Mouse (Mus musculus) liver (tissue): ENCODE data around the gene Ttc22.

Experiments
- DNase-seq: peaks from one replicate; pipeline ENCODE4 v3.0.0-alpha.2; 2020; ENCODE audit warnings: mixed read lengths

The Ttc22 gene

DNA sequence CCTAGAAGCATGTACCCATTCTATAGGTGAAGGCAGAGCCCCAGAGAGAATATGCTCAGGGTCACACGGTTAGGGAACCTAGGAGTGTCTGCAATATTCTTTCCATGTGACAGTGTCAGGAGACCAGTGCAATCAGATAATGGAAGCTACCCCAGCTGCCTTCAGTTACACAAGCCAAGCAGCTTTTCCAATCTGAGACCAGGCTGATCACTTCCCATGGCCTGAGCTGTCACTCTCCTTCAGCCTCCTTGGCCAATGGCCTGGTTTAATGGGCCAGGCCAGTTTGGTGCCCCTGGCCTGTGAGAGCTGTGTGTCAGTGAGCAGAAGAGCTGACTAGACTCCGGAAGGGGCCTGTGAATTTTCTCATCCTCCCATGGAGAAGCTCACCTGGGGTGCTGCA is 43.0 kb downstream of the Ttc22 start:
- no peak for DNase-seq

DNA sequence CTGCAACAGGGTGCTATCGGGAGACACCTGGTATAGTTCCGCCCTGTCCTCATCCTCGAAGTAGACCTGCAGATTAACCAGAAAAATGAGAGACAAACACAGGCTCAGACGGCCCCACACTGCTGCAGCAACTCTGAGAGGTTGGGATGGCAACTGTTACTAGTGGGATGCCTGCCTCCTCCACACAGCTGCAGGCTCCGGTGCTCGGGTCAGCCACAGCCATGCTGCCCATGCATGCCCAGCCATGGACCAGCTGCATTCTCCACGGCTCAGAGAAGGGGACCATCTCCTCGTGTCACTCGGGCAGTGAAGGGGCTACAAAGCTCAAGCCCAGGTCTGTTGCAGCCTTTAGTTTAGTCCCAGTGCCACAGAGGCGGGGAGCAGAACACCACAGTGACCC is 43.4 kb downstream of the Ttc22 start:
- no peak for DNase-seq

DNA sequence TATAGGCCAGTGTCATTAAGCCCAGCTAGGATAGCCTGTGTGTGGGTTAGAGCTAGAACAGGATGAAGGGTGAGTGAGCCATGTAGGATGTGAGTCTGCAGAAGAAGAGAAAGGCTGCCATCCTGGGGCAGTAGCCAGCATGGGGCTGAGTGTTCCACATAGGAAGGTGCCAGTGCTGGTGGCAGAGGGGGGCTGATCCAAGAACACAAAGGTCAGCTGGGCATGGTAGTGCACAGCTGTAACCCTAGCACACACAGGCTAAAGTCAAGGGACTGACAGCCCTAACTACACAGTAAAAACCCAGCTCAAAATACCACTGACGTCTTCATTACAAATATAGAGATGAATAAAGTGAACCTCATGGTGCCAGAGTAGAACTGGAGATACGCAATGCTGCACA is 44.3 kb downstream of the Ttc22 start:
- DNase-seq, result no peak

DNA sequence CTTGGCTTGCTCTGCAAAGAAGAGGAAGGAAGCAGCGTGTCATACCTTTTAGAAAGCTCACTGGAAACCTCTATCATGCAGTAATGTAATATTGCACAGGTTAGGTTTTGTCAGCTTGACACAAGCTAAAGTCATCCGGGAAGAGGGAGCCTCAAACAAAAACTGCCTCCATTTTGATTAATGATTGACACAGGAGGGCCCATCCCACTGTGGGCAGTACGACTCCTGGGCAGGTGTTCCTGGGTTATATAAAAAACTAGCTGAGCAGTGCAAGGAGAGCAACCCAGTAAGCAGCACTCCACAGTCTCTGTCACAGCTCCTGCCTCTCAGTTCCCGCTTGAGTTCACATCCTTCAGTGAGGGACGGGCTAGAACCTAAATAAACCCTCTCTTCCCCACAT is 54.5 kb downstream of the Ttc22 start:
- DNase-seq, result no peak

DNA sequence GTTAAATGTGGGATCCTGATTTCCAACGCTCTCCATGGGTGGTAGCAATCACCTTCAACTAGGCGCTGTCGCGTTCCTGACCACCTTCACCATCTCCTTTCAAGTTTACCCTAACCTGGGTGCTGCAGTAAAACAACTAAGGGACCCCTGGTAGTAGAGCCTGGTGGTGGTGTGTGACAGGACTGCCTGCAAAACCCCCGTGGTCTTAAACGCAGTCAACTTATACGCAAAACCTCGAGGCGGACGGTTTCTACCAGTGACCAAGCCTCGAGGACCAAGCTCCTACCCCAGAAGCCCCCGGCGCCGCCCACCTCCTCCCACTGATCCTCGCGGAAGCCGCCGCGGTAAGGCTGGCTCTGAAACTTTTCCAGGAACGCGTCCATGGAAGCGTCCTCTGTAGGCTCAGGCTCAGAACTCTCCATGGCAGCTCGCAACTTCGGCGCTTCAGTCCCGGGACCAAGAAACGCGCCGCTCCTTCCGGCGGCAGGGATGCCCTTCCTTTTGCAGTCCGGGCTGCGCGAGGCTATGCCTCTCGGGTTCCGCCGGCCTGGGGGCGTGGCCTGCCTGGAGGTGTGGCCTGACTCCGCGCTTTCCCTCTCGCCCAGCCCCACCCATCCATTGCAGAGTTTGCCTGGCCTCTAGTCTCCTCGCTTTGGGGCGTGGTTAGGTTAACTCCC is 56.3 kb downstream of the Ttc22 start, which contains the start of gene Ttc4:
Gene Ttc4, minus strand, starts transcription at position 503 of the 677 bp plus-strand sequence.
- peak; percentile 99 for DNase-seq

DNA sequence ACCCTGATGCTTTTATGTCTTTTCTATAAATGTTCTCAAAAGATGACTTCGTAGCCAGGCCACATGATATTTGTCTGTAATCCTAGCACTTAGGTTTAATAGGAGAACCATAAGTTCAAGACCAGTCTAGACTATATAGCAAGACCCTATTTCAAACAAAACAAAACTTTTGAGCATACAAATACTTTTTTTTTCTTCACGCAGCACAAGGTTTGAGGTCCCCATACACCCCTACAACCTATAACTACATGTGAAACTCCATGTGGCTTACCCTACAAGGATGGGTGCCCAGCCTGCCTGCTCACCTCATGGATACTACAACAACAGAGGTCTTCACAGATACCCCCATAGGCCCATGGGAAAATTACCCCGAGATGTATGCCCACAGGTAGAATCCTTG is 56.9 kb downstream of the Ttc22 start:
- no peak for DNase-seq

DNA sequence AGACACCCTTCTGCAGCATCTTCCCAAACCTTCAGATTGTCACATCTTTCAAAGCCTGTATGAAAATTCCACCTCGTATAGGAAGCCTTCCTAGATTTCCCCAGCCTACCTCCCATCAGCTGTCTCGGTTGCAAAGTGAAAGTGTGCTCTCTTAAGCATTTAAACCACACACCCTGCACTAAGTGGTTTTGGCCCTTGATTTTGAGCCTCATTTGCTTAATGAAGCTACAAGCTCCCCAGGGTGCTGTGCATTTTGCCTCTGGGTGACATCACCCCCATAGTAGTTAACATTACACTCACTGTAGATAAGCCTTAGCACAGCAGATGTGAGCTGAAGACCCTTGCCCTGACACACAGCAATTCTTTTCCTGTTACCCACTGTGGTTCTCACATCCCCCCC is 58.7 kb downstream of the Ttc22 start:
- DNase-seq, result no peak

DNA sequence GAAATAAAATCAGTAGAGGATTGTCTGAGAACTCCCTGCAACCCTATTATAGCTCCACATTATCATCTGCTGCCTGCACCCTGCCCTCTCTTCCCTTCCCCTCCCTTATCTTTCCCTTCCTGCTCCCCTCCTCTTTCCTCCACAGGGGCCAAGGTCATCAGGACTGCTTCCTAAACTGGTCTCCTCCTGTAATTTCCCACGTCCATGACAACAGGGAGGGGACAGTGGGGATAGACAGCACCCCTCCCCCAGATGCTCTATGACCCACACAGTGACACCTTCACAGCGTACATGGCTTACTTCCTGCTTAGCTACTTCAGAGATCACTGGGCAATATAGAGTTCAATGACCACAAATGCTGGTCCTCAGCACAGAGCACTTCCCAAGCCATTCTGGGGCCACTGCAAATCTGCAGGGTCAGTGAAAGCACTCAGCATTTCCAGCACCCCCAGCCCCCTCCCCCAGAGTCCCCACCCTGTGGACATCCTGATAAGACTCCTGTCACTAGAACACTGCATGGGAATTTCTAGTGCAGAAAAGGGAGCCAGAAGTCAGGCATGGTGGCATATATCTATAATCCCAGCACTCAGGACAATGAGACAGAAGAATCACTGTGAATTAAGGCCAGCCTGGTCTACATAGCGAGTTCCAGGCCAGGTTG is 66.5 kb downstream of the Ttc22 start:
- DNase-seq, result no peak
